Mouse (Mus musculus) kidney, embryonic 16.5 days (tissue): ENCODE measurements around the gene Nbr1. TPM values are rescaled to one million over a fixed set of nuclear protein-coding genes. Genes with fewer than 3 reads are reported as not detected.
A peak's percentile ranks its signal among the peaks of the same experiment; 100 is the strongest.
"Not testable (repeated sequence)": the region's sequence is repeated elsewhere in the genome, so short reads cannot be mapped to it uniquely, and the experiment has no call there.

Experiments used
- ATAC-seq: fragments of 200-750 bp; cut with Nextera tagmentation; 2 replicates; pipeline ENCODE4 v1.8.0; 2017; ENCODE audit warnings: moderate TSS enrichment; ENCODE audit not compliant: low FRiP score, low TSS enrichment
- H3K27ac ChIP-seq: fragments of 300-500 bp; sonication (generic); 2 replicates; pipeline ENCODE4 v1.5.1; 2014; ENCODE audit warnings: low read length
- H3K27me3 ChIP-seq: fragments of 300-500 bp; sonication (generic); 2 replicates; pipeline ENCODE4 v1.6.1; 2014; ENCODE audit warnings: low read length, control low read depth, mixed read lengths; ENCODE audit not compliant: insufficient read depth
- H3K36me3 ChIP-seq: fragments of 300-500 bp; sonication (generic); 2 replicates; pipeline ENCODE4 v1.6.1; 2014; ENCODE audit warnings: low read length, control low read depth, mixed read lengths; ENCODE audit not compliant: insufficient read depth
- H3K4me1 ChIP-seq: fragments of 300-500 bp; sonication (generic); 2 replicates; pipeline ENCODE4 v1.6.1; 2014; ENCODE audit warnings: low read length, control low read depth, mixed read lengths; ENCODE audit not compliant: insufficient read depth
- H3K4me2 ChIP-seq: fragments of 300-500 bp; sonication (generic); replicated peaks from 2 replicates; pipeline ENCODE4 v1.6.1; 2014; ENCODE audit warnings: low read depth, low read length
- H3K4me3 ChIP-seq: fragments of 300-500 bp; sonication (generic); 2 replicates; pipeline ENCODE4 v1.5.1; 2014; ENCODE audit warnings: mild to moderate bottlenecking, low read length
- H3K9ac ChIP-seq: fragments of 300-500 bp; sonication (generic); replicated peaks from 2 replicates; pipeline ENCODE4 v1.6.1; 2014; ENCODE audit warnings: low read length
- H3K9me3 ChIP-seq: fragments of 300-500 bp; sonication (generic); 2 replicates; pipeline ENCODE4 v1.6.1; 2016; ENCODE audit warnings: low read length, control low read depth
- WGBS: fragments of 180-500 bp; shearing (Covaris S2); extraction: QIAGEN DNeasy Blood & Tissue Kit; methylation state at CpG from one replicate; pipeline ENCODE4 v1.1.7; 2014; 5-methylcytosine and 5-hydroxymethylcytosine counted together
- polyA plus RNA-seq: library from polyadenylated mRNA; unstranded; fragments of >200 nt; fragmentation: Nextera tagmentation; extraction: Ambion mirVana; gene quantifications from 2 replicates; pipeline ENCODE4 v1.2.1, GENCODE M21; 2015

Nbr1 gene
- polyA plus RNA-seq, 1 experiment from 2014 or later, result 84.7 TPM

DNA sequence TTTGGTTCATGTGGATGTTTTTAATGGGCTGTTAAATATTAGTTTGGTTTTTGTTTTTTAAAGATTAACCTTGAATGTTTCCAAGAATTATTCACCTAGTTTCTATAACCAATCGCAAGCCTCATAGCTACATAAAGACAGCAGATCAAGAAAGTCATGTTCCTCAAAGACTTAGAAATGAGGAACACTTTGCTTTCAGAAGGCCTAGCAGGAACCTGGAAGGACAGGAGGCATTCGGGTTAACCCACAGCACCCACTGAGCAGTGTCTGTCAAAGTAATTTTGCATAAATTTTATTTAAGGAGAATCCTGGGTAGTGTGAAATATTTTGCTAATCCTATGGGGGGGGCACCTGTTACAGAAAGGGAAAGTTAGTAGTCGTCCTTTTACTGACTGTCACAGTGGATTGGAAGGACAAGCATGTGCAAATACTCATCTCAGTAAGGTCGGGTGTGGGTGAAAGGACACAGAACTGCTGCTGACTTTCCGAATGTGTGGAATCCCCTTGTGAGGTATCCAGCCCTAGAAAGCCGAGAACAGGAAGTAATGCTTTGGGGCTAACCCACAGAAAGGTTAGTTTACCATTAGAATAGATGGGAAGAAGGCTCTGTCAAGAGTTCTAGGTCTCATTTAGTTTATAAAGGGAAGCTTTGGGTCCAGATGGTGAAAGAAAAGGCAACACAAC lies 29.3 kb downstream of the Nbr1 start:
- H3K4me2 ChIP-seq, result no peak overlapping the region
- 70% methylated on average over 6 of the region's 6 CpGs for WGBS
- no peak for ATAC-seq

DNA sequence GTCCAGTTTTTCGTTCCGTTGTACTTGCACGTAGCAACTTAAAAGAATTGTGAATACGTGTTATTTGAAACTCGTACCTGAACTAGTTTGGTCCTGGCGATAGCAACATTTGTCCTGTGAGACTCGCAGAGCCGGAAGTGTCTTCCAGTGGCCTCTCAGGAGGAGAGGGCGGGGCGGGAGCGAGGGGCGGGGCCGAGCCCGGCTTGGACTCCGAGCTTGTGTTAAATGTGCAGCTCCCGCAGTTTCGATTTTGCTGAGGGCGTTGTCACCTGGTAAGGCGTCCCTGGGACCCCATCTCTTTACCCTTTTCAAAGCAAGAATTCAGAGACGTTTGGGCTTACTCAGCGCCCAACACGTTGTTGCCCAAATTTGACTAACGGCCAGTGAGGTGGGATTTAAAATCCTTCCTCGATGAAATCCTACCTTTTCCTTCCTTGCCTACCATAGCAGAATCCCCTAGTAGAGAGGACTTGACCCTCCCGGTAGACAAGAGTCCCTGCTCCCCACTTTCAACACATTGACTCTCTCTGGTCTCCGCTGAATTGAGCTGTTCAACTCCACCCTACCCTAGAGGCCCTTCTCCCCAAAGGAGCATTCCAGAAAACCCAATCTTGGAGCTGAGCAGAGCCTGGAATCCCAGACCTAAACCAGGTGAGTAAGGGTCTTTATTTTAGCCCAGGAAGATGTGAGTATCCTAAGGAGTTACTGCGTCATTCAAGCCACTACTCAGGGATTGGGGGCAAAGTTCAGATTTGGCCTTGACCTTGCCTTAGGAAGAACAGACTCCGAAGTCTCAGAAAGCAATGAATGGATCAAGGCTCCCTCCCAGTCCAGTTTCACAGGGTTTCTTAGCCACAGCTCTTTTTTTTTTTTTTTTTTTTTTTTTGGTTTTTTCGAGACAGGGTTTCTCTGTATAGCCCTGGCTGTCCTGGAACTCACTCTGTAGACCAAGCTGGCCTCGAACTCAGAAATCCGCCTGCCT lies 30.4 kb downstream of the Nbr1 start, which contains the start of gene Tmem106a:
TSS of gene Tmem106a (plus strand) at position 189 of the 982 bp plus-strand sequence.
- 18% methylated on average over 30 of the region's 31 CpGs for WGBS
- Histone ChIP-seq H3K27ac (0 out of 2 replicates have a peak within 1 kb of the TSS, but pooled peaks have one; percentile 48), H3K4me1 (peaks cover 8% of the 10 kb centered on the region)

More for the DNA sequence above, 29.3 kb downstream of the Nbr1 start:
- H3K4me1 ChIP-seq, result peaks cover 8% of the 10 kb centered on the region
- no peak overlapping the region for H3K9ac ChIP-seq
- peaks cover 29% of the 10 kb centered on the region for H3K36me3 ChIP-seq
- H3K27ac ChIP-seq, result 0 out of 2 replicates have a peak overlapping the region, but pooled peaks have one; percentile 10
- no peaks in the 10 kb centered on the region for H3K9me3 ChIP-seq
- no peaks in the 10 kb centered on the region for H3K27me3 ChIP-seq
- H3K4me3 ChIP-seq, result no peak overlapping the region

GRCm38 (mm10) chr11:101583205-101583604 lies 31.3 kb downstream of the Nbr1 start:
- peaks cover 9% of the 10 kb centered on the region for H3K36me3 ChIP-seq
- H3K9me3 ChIP-seq, result no peaks in the 10 kb centered on the region
- WGBS, result 93% methylated on average over 2 of the region's 2 CpGs
- no peaks in the 10 kb centered on the region for H3K27me3 ChIP-seq
- no peak overlapping the region for H3K9ac ChIP-seq
- no peak for ATAC-seq
- H3K4me2 ChIP-seq, result no peak overlapping the region
- H3K4me1 ChIP-seq, result peaks cover 8% of the 10 kb centered on the region
- H3K4me3 ChIP-seq, result no peak overlapping the region
- H3K27ac ChIP-seq, result no peak overlapping the region

More for the DNA sequence above, 30.4 kb downstream of the Nbr1 start, which contains the start of gene Tmem106a:
- H3K9me3 ChIP-seq, result no peaks in the 10 kb centered on the region
- ATAC-seq, result peak; percentile 80
- peak within 1 kb of the TSS; percentile 65 for H3K4me2 ChIP-seq
- H3K27me3 ChIP-seq, result no peaks in the 10 kb centered on the region
- H3K9ac ChIP-seq, result peak within 1 kb of the TSS; percentile 74
- peaks cover 18% of the 10 kb centered on the region for H3K36me3 ChIP-seq
- H3K4me3 ChIP-seq, result peak within 1 kb of the TSS; percentile 59

- not testable (repeated sequence) for H3K4me2 ChIP-seq, H3K27me3 ChIP-seq, H3K9ac ChIP-seq, H3K4me3 ChIP-seq, ATAC-seq, H3K27ac ChIP-seq, H3K4me1 ChIP-seq, H3K36me3 ChIP-seq, H3K9me3 ChIP-seq
- 92% methylated on average over 1 of the region's 1 CpGs for WGBS
Observed at GRCm38 (mm10) chr11:101585031-101585430, 33.1 kb downstream of the Nbr1 start.

- Histone ChIP-seq H3K27me3 (no peaks in the 10 kb centered on the region), H3K4me3 (no peak overlapping the region), H3K4me1 (peaks cover 8% of the 10 kb centered on the region), H3K36me3 (0 out of 2 replicates have a peak, but pooled peaks cover under 1% of the 10 kb centered on the region), H3K9ac (no peak overlapping the region), H3K9me3 (no peaks in the 10 kb centered on the region), H3K27ac (no peak overlapping the region), H3K4me2 (no peak overlapping the region)
- no peak for ATAC-seq
- 86% methylated on average over 4 of the region's 4 CpGs for WGBS
Observed at GRCm38 (mm10) chr11:101585805-101586204, 33.9 kb downstream of the Nbr1 start.

DNA sequence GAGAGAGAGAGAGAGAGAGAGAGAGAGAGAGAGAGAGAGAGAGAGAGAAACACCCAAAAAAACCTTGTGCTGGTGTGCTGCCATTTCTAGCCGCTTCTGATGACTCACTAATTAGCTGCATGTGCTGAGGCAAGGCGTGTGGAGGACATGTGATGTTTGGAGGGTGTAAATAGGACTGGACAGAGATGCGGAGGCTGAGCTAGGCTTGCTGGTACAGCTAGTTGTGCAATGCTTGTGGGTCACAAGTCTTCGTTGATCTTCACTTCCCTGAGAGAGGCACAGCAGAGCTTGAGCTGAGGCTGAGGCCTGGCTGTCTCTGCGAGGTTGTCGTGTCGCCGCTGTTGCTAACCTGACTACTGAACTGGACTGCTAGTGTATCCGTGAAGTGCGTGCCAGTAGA lies 35.7 kb downstream of the Nbr1 start:
- no peak overlapping the region for H3K4me2 ChIP-seq
- no peak overlapping the region for H3K27ac ChIP-seq
- 90% methylated on average over 10 of the region's 10 CpGs for WGBS
- H3K36me3 ChIP-seq, result no peaks in the 10 kb centered on the region
- ATAC-seq, result no peak
- H3K9me3 ChIP-seq, result no peaks in the 10 kb centered on the region
- H3K27me3 ChIP-seq, result no peaks in the 10 kb centered on the region
- peaks cover under 1% of the 10 kb centered on the region; the same call in 1 of the 2 replicates for H3K4me1 ChIP-seq
- no peak overlapping the region for H3K4me3 ChIP-seq
- no peak overlapping the region for H3K9ac ChIP-seq

DNA sequence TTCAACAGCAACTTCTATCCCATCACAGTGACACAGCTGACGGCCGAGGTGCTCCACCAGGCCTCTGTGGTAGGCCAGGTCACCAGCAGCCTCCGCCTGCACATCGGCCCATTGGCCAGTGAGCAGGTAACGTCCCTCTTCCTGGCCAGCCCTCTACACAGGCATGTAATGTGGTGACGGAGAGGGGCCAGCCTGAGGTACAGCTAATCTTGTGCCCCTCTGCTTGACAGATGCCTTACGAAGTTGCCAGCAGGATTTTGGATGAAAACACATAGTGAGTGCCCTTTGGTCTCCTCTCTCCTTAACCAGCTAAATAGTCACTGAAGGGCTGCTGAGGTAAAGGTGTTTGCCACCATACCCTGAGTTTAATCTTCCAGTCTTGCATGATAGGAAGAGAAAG lies 36.9 kb downstream of the Nbr1 start:
- no peak for ATAC-seq
- whole genome bisulfite sequencing, result 88% methylated on average over 7 of the region's 7 CpGs
- Histone ChIP-seq H3K4me2 (no peak overlapping the region), H3K36me3 (no peaks in the 10 kb centered on the region), H3K27me3 (no peaks in the 10 kb centered on the region), H3K4me3 (no peak overlapping the region), H3K27ac (no peak overlapping the region), H3K4me1 (no peaks in the 10 kb centered on the region), H3K9ac (no peak overlapping the region), H3K9me3 (no peaks in the 10 kb centered on the region)

- H3K4me3 ChIP-seq, result no peak overlapping the region
- no peaks in the 10 kb centered on the region for H3K4me1 ChIP-seq
- H3K9ac ChIP-seq, result no peak overlapping the region
- no peaks in the 10 kb centered on the region for H3K27me3 ChIP-seq
- H3K4me2 ChIP-seq, result no peak overlapping the region
- H3K36me3 ChIP-seq, result no peaks in the 10 kb centered on the region
- ATAC-seq, result no peak
- no peaks in the 10 kb centered on the region for H3K9me3 ChIP-seq
- whole genome bisulfite sequencing, result 28% methylated on average over 5 of the region's 5 CpGs
- 0 out of 2 replicates have a peak overlapping the region, but pooled peaks have one; percentile 15 for H3K27ac ChIP-seq
Observed at GRCm38 (mm10) chr11:101589444-101589843, 37.5 kb downstream of the Nbr1 start.

- H3K4me2 ChIP-seq, result no peak overlapping the region
- H3K9ac ChIP-seq, result no peak overlapping the region
- no peak for ATAC-seq
- 71% methylated on average over 12 of the region's 12 CpGs for WGBS
- H3K9me3 ChIP-seq, result no peaks in the 10 kb centered on the region
- H3K4me3 ChIP-seq, result no peak overlapping the region
- H3K36me3 ChIP-seq, result no peaks in the 10 kb centered on the region
- no peaks in the 10 kb centered on the region for H3K27me3 ChIP-seq
- H3K4me1 ChIP-seq, result no peaks in the 10 kb centered on the region
- 0 out of 2 replicates have a peak overlapping the region, but pooled peaks have one; percentile 15 for H3K27ac ChIP-seq
Observed at GRCm38 (mm10) chr11:101589989-101590624, 38.2 kb downstream of the Nbr1 start.
